Mouse (Mus musculus) gastrocnemius, postnatal 36 days (tissue): ENCODE measurements around the gene Mta2. TPM values are rescaled to one million over a fixed set of nuclear protein-coding genes. Genes with fewer than 3 reads are reported as not detected.
"Not testable (repeated sequence)": the region's sequence is repeated elsewhere in the genome, so short reads cannot be mapped to it uniquely, and the experiment has no call there.

Experiments used
- DNase-seq, 2 experiments: peaks; one replicate each; pipeline ENCODE4 v3.0.0; 2022
- intact Hi-C: fragments of 180-260 bp; cut with DNase I; formaldehyde crosslinking; loops from one replicate; pipeline ENCODE4 v1.15.1; 2025
- long read RNA-seq, 2 experiments: library from polyadenylated mRNA; stranded (forward); transcript quantifications; one replicate each; pipeline ENCODE4 v2.0.0; 2021
- total RNA-seq, 2 experiments: library from RNA; stranded (reverse); gene quantifications; 2 replicates each; pipeline ENCODE4 v1.2.3; 2021

Gene Mta2
- 10 to 100 TPM; 19.4 to 24.1 TPM for total RNA-seq
- long read RNA-seq, experiment 1, transcript Mta2-201 (18 exons, 3,135 nt) = major isoform, 8 of 15 reads
- long read RNA-seq, experiment 1, partial matches to known transcripts = 6 of 15 reads
- long read RNA-seq, experiment 1, other reads (novel, unspliced or antisense) = 1 of 15 reads
- long read RNA-seq, experiment 2, transcript Mta2-201 (18 exons, 3,135 nt) = major isoform, 7 of 11 reads
- long read RNA-seq, experiment 2, partial matches to known transcripts = 1 of 11 reads
- long read RNA-seq, experiment 2, other reads (novel, unspliced or antisense) = 3 of 11 reads

GRCm38 (mm10) chr19:8941515-8942217 lies at the start of gene Mta2:
TSS of gene Mta2 (plus strand) at chr19:8941875.
- peak; percentile 94 for DNase-seq
- intact Hi-C loops = no loop called here

GRCm38 (mm10) chr19:8892829-8893766 lies 48.6 kb upstream of the Mta2 start, which contains the start of gene Ints5:
TSS of gene Ints5 (plus strand) at chr19:8893005.
- peak; percentile 79 to 84 for DNase-seq
- intact Hi-C loops = loop anchor here (5.0 kb wide), 1 partner anchor 51 kb away; no protein-coding TSS in a partner anchor

GRCm38 (mm10) chr19:8895397-8895960 lies 46.2 kb upstream of the Mta2 start:
- DNase-seq = no peak
- intact Hi-C loops = no loop called here

GRCm38 (mm10) chr19:8896231-8896630 lies 45.4 kb upstream of the Mta2 start:
- intact Hi-C loops, DNase-seq: not testable (repeated sequence)

- peak; percentile 33 to 53 for DNase-seq
- intact Hi-C loops = not testable (repeated sequence)
These were observed 44.3 kb upstream of the Mta2 start for GRCm38 (mm10) chr19:8897211-8897864.

GRCm38 (mm10) chr19:8897865-8898495 lies 43.7 kb upstream of the Mta2 start, which contains the start of gene Ganab:
TSS of gene Ganab (plus strand) at chr19:8898071.
- peak; percentile 89 to 93 for DNase-seq
- intact Hi-C loops = no loop called here

- DNase-seq = no peak
- intact Hi-C loops = no loop called here
These were observed 43.1 kb upstream of the Mta2 start for GRCm38 (mm10) chr19:8898576-8898975.

GRCm38 (mm10) chr19:8899079-8899478 lies 42.6 kb upstream of the Mta2 start:
- intact Hi-C loops = no loop called here
- no peak for DNase-seq

GRCm38 (mm10) chr19:8903412-8903811 lies 38.3 kb upstream of the Mta2 start:
- DNase-seq = no peak
- intact Hi-C loops = no loop called here

- DNase-seq = no peak
- intact Hi-C loops = no loop called here
These were observed 33.1 kb upstream of the Mta2 start for GRCm38 (mm10) chr19:8908531-8908930.

- intact Hi-C loops = loop anchor here (1.0 kb wide), 1 partner anchor 23 kb away; no protein-coding TSS in a partner anchor
- DNase-seq = no peak
These were observed 29.9 kb upstream of the Mta2 start for GRCm38 (mm10) chr19:8911810-8912209.

GRCm38 (mm10) chr19:8914212-8914611 lies 27.5 kb upstream of the Mta2 start:
- DNase-seq = no peak
- intact Hi-C loops = no loop called here

- intact Hi-C loops = no loop called here
- DNase-seq = no peak
These were observed 22.7 kb upstream of the Mta2 start for GRCm38 (mm10) chr19:8919000-8919399.

- no peak for DNase-seq
- intact Hi-C loops = no loop called here
These were observed 22.0 kb upstream of the Mta2 start for GRCm38 (mm10) chr19:8919684-8920072.

- intact Hi-C loops = no loop called here
- DNase-seq = peak; percentile 95
These were observed 21.5 kb upstream of the Mta2 start, which contains the start of gene B3gat3 for GRCm38 (mm10) chr19:8920073-8920736. TSS of gene B3gat3 (plus strand) at chr19:8920374.

GRCm38 (mm10) chr19:8920836-8921291 lies 20.8 kb upstream of the Mta2 start:
- DNase-seq = no peak
- intact Hi-C loops = no loop called here

GRCm38 (mm10) chr19:8921741-8922140 lies 19.9 kb upstream of the Mta2 start:
- no peak for DNase-seq
- intact Hi-C loops = no loop called here

- DNase-seq = no peak
- intact Hi-C loops = no loop called here
These were observed 14.9 kb upstream of the Mta2 start for GRCm38 (mm10) chr19:8926766-8927165.
